Mouse (Mus musculus) lung, embryonic 15.5 days (tissue): Measurements from ENCODE around the gene Wnt2. TPM values are rescaled to one million over a fixed set of nuclear protein-coding genes. Genes with fewer than 3 reads are reported as not detected.

Experiments used
- ATAC-seq: fragments of 200-750 bp; cut with Nextera tagmentation; 2 replicates; pipeline ENCODE4 v1.8.0; 2017; ENCODE audit warnings: moderate number of reproducible peaks, borderline replicate concordance; ENCODE audit not compliant: low FRiP score, low TSS enrichment; ENCODE audit errors: extremely low read depth
- H3K27ac ChIP-seq: fragments of 300-500 bp; sonication (generic); 2 replicates; pipeline ENCODE4 v1.5.1; 2015; ENCODE audit warnings: moderate library complexity, mild to moderate bottlenecking, inconsistent platforms
- H3K27me3 ChIP-seq: fragments of 300-500 bp; sonication (generic); 2 replicates; pipeline ENCODE4 v1.6.1; 2015; ENCODE audit warnings: inconsistent platforms
- H3K36me3 ChIP-seq: fragments of 300-500 bp; sonication (generic); 2 replicates; pipeline ENCODE4 v1.6.1; 2015; ENCODE audit warnings: inconsistent platforms
- H3K4me1 ChIP-seq: fragments of 300-500 bp; sonication (generic); 2 replicates; pipeline ENCODE4 v1.6.1; 2015; ENCODE audit warnings: inconsistent platforms
- H3K4me2 ChIP-seq: fragments of 300-500 bp; sonication (generic); 2 replicates; pipeline ENCODE4 v1.6.1; 2015; ENCODE audit warnings: inconsistent platforms, mild to moderate bottlenecking, moderate library complexity
- H3K4me3 ChIP-seq: fragments of 300-500 bp; sonication (generic); 2 replicates; pipeline ENCODE4 v1.5.1; 2015; ENCODE audit warnings: mild to moderate bottlenecking, inconsistent platforms
- H3K9ac ChIP-seq: fragments of 300-500 bp; sonication (generic); 2 replicates; pipeline ENCODE4 v1.6.1; 2015; ENCODE audit warnings: inconsistent platforms
- H3K9me3 ChIP-seq: fragments of 300-500 bp; sonication (generic); 2 replicates; pipeline ENCODE4 v1.6.1; 2016; ENCODE audit warnings: inconsistent platforms
- WGBS: fragments of 180-500 bp; shearing (Covaris S2); methylation state at CpG from one replicate; pipeline ENCODE4 v1.1.7; 2015; 5-methylcytosine and 5-hydroxymethylcytosine counted together
- polyA plus RNA-seq: library from polyadenylated mRNA; unstranded; fragments of >200 nt; fragmentation: Nextera tagmentation; extraction: Ambion mirVana; gene quantifications from 2 replicates; pipeline ENCODE4 v1.2.1, GENCODE M21; 2015

The Wnt2 gene
- polyA plus RNA-seq: 79.4 and 86.0 TPM in 2 replicates

DNA sequence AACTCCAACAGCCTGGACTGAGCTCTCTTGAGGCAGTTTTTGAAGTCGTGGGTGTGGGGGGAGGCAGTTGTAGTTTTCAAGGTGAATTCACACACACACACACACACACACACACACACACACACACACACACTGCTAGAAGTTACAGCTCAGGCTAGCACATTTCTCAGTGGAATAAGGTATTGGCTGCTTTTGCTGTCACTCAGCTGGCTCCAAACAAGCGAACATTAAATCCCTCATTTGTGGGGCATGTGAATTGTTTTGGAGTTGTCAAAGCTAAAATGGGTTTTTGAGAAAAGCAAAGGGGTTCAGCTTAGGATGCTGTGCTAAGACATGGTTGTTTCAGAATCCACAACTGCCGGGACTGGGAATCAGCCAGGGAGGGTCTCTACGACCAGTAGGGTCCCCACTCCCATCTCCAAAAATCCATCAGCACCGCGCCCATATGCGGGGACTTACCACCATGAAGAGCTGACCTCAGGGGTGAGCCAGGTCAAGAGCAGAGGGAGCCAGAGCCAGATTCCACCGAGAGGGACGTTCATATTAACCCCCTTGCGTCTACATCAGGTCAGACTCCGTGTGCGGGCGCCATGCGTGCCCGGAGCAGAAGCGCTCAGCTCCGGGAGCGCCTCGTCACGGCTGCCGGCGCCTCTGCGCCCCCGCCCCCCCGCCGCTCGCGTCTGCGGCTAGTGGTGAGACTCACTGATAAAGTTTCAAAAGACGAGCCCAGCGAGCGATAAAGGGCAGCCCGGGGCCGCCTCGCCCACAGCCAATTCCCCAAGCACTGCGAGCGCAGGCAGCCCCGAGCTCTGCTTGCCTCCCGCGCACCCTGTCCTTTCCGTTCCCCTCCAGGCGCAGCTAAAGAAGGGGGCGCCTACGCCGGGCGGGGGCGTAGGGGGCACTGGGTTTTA, at the start of gene Wnt2:
Gene Wnt2 (minus strand): TSS at position 840 of the 911 bp plus-strand sequence.
- Histone ChIP-seq H3K9ac (peak within 1 kb of the TSS; percentile 51), H3K4me3 (peak within 1 kb of the TSS; percentile 52)
- ATAC-seq: peak; percentile 43; the same call in 1 of the 2 replicates

DNA sequence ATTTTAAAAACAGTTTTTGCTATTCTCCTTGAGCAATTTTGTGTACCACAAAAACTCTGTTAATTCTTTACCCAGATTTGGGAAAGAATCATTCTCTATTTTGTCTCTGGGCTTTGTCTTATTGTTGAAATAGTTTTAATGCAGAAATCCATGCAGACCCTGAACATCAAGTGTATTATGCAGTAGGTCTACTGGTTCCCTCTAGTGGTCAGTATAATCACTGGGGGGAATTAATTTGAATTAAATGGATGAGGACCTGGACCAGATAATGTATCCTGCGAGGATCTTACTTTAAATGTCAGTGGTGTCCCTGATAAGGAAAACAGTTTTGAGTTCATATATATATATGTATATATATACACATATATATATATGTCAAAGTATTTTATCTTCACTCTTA, 48.2 kb upstream of the Wnt2 start:
- ATAC-seq: no peak
- no peak overlapping the region for H3K9ac ChIP-seq
- H3K27me3 ChIP-seq: no peaks in the 10 kb centered on the region
- peaks cover 7% of the 10 kb centered on the region; the same call in 1 of the 2 replicates for H3K4me1 ChIP-seq
- H3K4me2 ChIP-seq: no peak overlapping the region
- no peak overlapping the region for H3K27ac ChIP-seq
- H3K4me3 ChIP-seq: no peak overlapping the region
- no peaks in the 10 kb centered on the region for H3K9me3 ChIP-seq
- no peaks in the 10 kb centered on the region for H3K36me3 ChIP-seq
- 19% methylated on average over 1 of the region's 1 CpGs for WGBS

More for the DNA sequence above, at the start of gene Wnt2:
- H3K27ac ChIP-seq: peak within 1 kb of the TSS; percentile 84
- H3K4me1 ChIP-seq: peaks cover 12% of the 10 kb centered on the region
- H3K36me3 ChIP-seq: no peaks in the 10 kb centered on the region
- peak within 1 kb of the TSS; percentile 81 for H3K4me2 ChIP-seq
- under 1% methylated on average over 47 of the region's 47 CpGs for WGBS
- no peaks in the 10 kb centered on the region for H3K9me3 ChIP-seq
- H3K27me3 ChIP-seq: peaks cover 45% of the 10 kb centered on the region

DNA sequence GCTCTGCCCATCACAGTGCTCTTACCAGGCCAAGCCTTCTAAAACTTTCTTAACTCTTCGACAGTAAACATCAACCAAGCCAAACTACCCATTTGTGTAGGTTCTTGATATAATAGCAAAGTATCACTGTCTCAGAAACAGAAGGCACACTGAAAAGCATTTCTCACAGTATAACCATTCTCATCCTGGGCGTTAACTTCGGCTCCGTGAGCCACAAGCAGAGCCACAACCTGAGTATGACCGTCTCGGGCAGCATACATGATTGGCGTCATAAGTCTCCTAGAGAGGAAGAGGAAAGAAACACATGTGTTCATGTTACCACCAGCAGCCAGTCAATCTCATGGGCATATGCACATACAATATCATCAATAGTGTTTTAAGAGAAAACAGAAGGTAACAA, 46.6 kb upstream of the Wnt2 start:
- Histone ChIP-seq H3K27me3 (no peaks in the 10 kb centered on the region), H3K4me1 (peaks cover 7% of the 10 kb centered on the region; the same call in 1 of the 2 replicates), H3K9me3 (no peaks in the 10 kb centered on the region), H3K27ac (peak overlapping the region; percentile 72), H3K36me3 (no peaks in the 10 kb centered on the region), H3K4me3 (no peak overlapping the region), H3K4me2 (no peak overlapping the region), H3K9ac (no peak overlapping the region)
- peak; percentile 53; the same call in 1 of the 2 replicates for ATAC-seq
- WGBS: 59% methylated on average over 7 of the region's 7 CpGs

DNA sequence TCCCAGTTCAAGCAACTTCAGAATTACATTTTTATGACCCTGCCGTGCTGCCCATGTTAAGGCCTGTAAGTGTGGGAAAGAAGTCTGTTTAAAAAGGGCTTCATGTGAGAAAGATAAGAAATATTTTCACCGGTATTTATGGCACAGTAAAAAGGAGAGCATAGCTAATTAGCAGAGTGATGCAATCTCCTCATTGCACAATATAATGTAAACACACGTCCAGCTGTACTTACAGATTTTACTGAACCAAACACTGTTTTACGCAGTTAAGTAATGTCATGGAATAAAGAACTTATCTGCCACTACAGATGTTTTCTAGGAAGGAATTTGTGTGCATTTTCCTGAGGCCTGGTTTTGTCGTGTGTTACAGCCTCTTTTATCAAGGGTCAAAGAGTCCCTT, 46.2 kb upstream of the Wnt2 start:
- Histone ChIP-seq H3K36me3 (no peaks in the 10 kb centered on the region), H3K9me3 (no peaks in the 10 kb centered on the region), H3K4me1 (peaks cover 7% of the 10 kb centered on the region; the same call in 1 of the 2 replicates), H3K4me2 (no peak overlapping the region), H3K9ac (no peak overlapping the region), H3K4me3 (no peak overlapping the region), H3K27me3 (no peaks in the 10 kb centered on the region), H3K27ac (peak overlapping the region; percentile 72)
- ATAC-seq: peak; percentile 91; the same call in 1 of the 2 replicates
- 14% methylated on average over 5 of the region's 5 CpGs for WGBS

DNA sequence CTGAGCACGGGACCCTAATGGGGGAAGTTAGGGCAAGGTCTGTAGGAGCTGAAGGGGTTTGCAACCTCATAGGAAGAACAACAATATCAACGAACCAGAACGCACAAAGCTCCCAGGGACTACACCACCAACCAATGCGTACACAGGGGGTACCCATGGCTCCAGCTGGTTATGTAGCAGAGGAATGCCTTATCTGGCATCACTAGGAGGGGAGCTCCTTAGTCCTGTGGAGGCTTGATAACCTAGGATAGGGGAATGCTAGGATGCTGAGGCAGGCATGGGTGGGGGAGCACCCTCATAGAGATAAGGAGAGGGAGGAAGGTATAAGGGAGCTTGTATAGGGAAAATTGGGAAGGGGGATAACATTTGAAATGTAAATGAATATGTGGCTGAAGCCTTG, 27.5 kb upstream of the Wnt2 start:
- H3K27ac ChIP-seq: no peak overlapping the region
- no peaks in the 10 kb centered on the region for H3K9me3 ChIP-seq
- ATAC-seq: no peak
- H3K36me3 ChIP-seq: no peaks in the 10 kb centered on the region
- 84% methylated on average over 4 of the region's 4 CpGs for WGBS
- H3K4me3 ChIP-seq: no peak overlapping the region
- H3K4me2 ChIP-seq: no peak overlapping the region
- no peak overlapping the region for H3K9ac ChIP-seq
- H3K4me1 ChIP-seq: no peaks in the 10 kb centered on the region
- no peaks in the 10 kb centered on the region for H3K27me3 ChIP-seq

DNA sequence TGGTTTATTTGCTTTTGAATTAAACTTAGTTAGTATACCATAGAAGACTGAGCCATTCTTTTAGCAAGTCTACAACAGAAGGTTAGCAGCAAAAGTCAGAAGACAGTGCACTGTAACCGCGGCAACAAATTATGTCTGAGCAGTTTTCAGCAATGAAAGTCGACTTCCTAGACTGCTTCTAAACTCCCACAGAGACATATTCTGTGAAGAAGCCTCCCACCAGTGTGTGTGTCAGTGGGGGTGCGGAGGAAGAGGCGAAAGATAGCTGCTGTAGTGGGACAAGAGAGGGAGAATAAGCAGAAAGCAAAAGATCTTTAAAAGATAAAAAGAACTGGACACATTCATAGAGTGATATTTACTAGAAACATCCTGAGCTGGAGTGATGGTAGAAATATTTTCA, 21.3 kb upstream of the Wnt2 start:
- peak; percentile 86; the same call in 1 of the 2 replicates for ATAC-seq
- no peak overlapping the region for H3K4me2 ChIP-seq
- no peaks in the 10 kb centered on the region for H3K27me3 ChIP-seq
- no peaks in the 10 kb centered on the region for H3K9me3 ChIP-seq
- H3K27ac ChIP-seq: 0 out of 2 replicates have a peak overlapping the region, but pooled peaks have one; percentile 19
- no peak overlapping the region for H3K9ac ChIP-seq
- H3K36me3 ChIP-seq: no peaks in the 10 kb centered on the region
- H3K4me3 ChIP-seq: no peak overlapping the region
- no peaks in the 10 kb centered on the region for H3K4me1 ChIP-seq
- WGBS: 39% methylated on average over 5 of the region's 5 CpGs

DNA sequence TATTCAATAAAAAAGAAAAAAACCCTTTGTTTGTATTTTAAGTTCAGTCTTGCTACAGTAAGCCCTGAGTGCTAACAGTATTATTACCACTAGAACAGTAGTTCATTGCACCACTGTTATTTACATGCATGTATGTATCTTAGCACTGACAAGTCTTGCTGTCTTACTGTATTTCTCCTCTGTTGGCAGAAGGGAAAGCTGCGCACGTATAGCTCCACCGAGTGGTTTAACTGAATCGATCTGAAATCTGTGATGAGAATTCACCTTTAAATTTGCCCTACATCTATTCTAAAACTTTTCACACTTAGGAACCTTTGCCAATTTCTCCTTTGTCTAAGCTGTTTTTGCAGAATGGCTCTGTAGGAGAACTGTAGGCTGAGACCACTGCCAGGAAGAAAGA, 13.9 kb upstream of the Wnt2 start:
- no peak overlapping the region for H3K9ac ChIP-seq
- H3K36me3 ChIP-seq: no peaks in the 10 kb centered on the region
- no peak overlapping the region for H3K27ac ChIP-seq
- ATAC-seq: no peak
- no peaks in the 10 kb centered on the region for H3K27me3 ChIP-seq
- no peak overlapping the region for H3K4me3 ChIP-seq
- no peaks in the 10 kb centered on the region for H3K9me3 ChIP-seq
- no peak overlapping the region for H3K4me2 ChIP-seq
- no peaks in the 10 kb centered on the region for H3K4me1 ChIP-seq
- WGBS: 57% methylated on average over 4 of the region's 4 CpGs

DNA sequence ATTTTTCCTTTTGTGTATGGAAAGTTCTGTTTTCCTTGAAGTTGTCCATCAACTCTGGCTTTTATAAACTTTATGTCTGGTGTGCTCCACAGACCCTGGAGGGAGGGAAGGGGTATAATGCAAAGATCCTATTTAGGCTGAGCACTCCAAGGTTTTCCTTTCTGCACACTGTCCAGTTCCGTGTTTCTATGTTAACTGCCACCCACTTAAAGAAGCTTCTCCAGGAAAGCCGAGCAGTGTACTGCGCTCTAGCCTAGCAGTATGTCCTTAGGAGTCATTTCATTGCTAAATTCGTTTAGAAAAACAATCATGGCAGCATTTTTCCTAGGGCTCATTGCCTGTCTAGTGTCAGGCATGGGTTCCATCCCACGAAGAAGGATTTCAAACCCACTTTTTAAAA, 12.8 kb upstream of the Wnt2 start:
- Histone ChIP-seq H3K9me3 (no peaks in the 10 kb centered on the region), H3K9ac (no peak overlapping the region), H3K4me1 (no peaks in the 10 kb centered on the region), H3K4me2 (no peak overlapping the region), H3K4me3 (no peak overlapping the region), H3K27me3 (no peaks in the 10 kb centered on the region), H3K36me3 (no peaks in the 10 kb centered on the region), H3K27ac (no peak overlapping the region)
- 66% methylated on average over 5 of the region's 5 CpGs for WGBS
- ATAC-seq: no peak

DNA sequence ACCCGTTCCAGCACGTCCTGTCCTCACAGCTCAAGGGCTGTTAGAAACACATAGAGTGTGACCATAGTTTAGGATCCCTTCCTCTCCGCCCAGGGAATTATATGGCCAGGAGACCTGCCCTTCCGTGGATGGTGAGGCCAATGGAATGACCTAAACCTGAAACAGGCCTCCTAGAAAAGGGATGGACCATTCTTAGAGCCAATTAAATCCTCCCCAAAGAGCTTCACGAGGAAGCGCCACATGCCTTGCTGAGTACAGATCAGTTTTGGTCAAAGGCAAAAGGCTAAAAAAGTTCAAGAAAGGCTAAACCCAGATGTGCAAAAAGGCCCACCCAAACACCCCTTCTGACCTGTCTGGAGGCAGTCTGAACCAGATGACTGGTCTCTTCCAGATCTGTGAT, 1.9 kb upstream of the Wnt2 start:
- Histone ChIP-seq H3K9ac (no peak overlapping the region), H3K4me3 (peak overlapping the region; percentile 52; the same call in 1 of the 2 replicates), H3K36me3 (no peaks in the 10 kb centered on the region), H3K27me3 (peaks cover 45% of the 10 kb centered on the region), H3K4me2 (peak overlapping the region; percentile 81), H3K9me3 (no peaks in the 10 kb centered on the region), H3K4me1 (peaks cover 12% of the 10 kb centered on the region), H3K27ac (peak overlapping the region; percentile 84; the same call in 1 of the 2 replicates)
- no peak for ATAC-seq
- WGBS: 33% methylated on average over 6 of the region's 6 CpGs

DNA sequence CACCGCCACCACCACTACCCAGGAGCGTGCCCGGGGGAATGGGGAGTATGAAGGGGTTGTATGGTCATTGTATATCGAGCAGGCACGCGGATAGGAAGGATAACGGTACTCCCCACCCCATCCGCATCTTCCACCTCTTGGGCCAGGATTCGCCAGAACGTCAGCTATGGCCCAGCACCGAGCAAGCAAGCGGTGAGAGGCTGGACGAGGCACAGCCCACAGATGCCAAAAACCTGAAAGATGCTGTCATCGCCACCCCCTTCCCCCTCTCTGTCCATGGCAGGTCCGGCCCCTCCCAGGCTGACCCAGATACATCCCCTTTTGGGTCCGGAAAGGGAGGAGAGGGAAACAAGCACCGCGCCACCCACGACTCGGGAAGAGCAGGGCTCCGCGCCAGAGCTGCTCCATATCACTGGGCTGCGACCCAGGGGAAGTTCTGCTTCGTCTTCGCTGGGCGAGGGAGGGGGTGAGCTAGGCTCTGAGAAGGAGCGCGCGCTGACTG, 1.2 kb upstream of the Wnt2 start:
- H3K4me3 ChIP-seq: peak overlapping the region; percentile 52
- peaks cover 45% of the 10 kb centered on the region for H3K27me3 ChIP-seq
- peak overlapping the region; percentile 81 for H3K4me2 ChIP-seq
- H3K4me1 ChIP-seq: peaks cover 12% of the 10 kb centered on the region
- H3K9ac ChIP-seq: no peak overlapping the region
- H3K9me3 ChIP-seq: no peaks in the 10 kb centered on the region
- ATAC-seq: peak; percentile 93
- WGBS: under 1% methylated on average over 24 of the region's 29 CpGs
- H3K27ac ChIP-seq: peak overlapping the region; percentile 84
- H3K36me3 ChIP-seq: no peaks in the 10 kb centered on the region

DNA sequence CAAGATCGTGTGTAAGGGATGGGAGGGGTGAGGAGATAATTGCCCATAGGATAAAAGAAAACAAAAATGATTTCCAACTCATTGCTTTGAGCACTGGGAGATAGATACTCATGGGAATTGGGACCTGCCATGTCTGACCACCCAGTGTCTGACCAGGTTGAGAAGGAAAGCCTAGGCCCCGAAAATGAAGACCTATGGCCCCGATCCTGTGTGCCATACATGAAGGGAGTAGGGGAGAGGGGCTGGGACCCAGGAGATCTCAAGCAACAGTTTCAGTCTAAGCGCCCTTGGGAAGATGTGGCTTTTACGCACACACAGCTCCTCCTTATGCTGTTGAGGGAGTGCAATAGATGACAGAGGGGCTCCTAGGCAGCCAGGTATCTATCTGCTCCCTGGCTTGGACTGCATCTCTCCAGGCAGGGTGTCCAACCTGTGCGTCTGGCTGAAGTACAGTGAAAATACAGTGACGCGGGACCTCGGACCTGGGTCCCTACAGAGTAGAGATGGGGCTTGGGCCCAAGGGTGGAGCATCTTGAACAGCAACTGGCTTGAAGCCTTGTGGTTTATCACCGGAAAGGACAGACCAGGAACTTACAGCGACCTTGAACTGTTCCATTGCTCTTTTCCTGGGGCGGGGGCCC, 603 bp upstream of the Wnt2 start:
- Histone ChIP-seq H3K4me3 (peak overlapping the region; percentile 52), H3K27ac (peak overlapping the region; percentile 84), H3K9me3 (no peaks in the 10 kb centered on the region), H3K9ac (peak overlapping the region; percentile 51), H3K4me2 (peak overlapping the region; percentile 81), H3K27me3 (peaks cover 45% of the 10 kb centered on the region), H3K4me1 (peaks cover 12% of the 10 kb centered on the region), H3K36me3 (no peaks in the 10 kb centered on the region)
- WGBS: 9% methylated on average over 12 of the region's 12 CpGs
- peak; percentile 6 for ATAC-seq
